Mouse (Mus musculus) liver, postnatal 0 days (tissue): Measurements from ENCODE around the gene Tmem205.

Experiments
- CTCF ChIP-seq: sonication (generic); IDR thresholded peaks from 2 replicates; pipeline ENCODE4 v1.5.1; 2016; ENCODE audit warnings: antibody characterized with exemption, low read depth
- EP300 ChIP-seq: IDR thresholded peaks from 2 replicates; pipeline ENCODE4 v1.6.1; 2016; ENCODE audit warnings: antibody characterized with exemption, low read depth, mild to moderate bottlenecking

DNA sequence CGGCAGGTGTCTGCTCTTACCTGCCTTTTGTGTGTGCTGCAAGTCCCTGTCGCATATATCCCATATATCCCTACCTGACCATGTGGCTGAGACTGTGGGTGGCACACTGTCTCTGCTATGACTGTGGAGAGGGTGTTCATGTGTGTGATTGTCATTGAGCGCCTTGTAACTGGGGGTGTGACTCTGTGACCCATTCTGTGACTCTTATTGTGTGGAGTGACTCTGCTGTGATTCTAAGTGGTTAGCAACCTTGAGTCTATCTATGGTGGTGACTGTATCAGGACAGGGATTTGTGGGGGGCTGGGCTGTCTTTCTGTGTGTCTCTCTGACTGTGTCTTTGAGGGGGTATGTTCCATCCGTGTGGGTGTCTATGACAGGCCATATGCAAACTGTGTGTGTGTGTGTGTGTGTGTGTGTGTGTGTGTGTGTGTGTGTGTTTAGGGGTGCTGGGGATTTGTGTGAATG lies 10.4 kb upstream of the Tmem205 start:
- no peak for TF ChIP-seq CTCF
- TF ChIP-seq EP300, result no peak
